Mouse (Mus musculus): ENCODE measurements at regions not wholly inside any gene's neighbourhood (a gene's known extent, or its start where the extent isn't known, plus 50 kb on each side); places are given as distances from the start of the nearest gene placed in this dataset.

- intact Hi-C loops (cut with DNase I): loop anchor here (5.0 kb wide), 1 partner anchor 449 kb away; no protein-coding TSS in a partner anchor
Measured at GRCm38 (mm10) chr3:35688111-35688510, 65.8 kb upstream of the Atp11b start.

GRCm38 (mm10) chr3:35688781-35689180, 65.1 kb upstream of the Atp11b start:
- intact Hi-C loops (cut with DNase I): loop anchor here (5.0 kb wide), 1 partner anchor 449 kb away; no protein-coding TSS in a partner anchor

- intact Hi-C loops (cut with DNase I): loop anchor here (5.0 to 10.0 kb wide), 3 partner anchors 132 to 364 kb away; no protein-coding TSS in a partner anchor
Measured at GRCm38 (mm10) chr3:35693039-35693438, 60.9 kb upstream of the Atp11b start.

GRCm38 (mm10) chr3:35693551-35693950, 60.4 kb upstream of the Atp11b start:
- intact Hi-C loops (cut with DNase I): loop anchor here (5.0 to 10.0 kb wide), 3 partner anchors 131 to 364 kb away; no protein-coding TSS in a partner anchor

GRCm38 (mm10) chr3:35694241-35694640, 59.7 kb upstream of the Atp11b start:
- intact Hi-C loops (cut with DNase I): loop anchor here (5.0 to 10.0 kb wide), 3 partner anchors 131 to 363 kb away; no protein-coding TSS in a partner anchor

GRCm38 (mm10) chr3:35695859-35696258, 58.0 kb upstream of the Atp11b start:
- intact Hi-C loops (cut with DNase I): loop anchor here (10.0 kb wide), 2 partner anchors 129 to 279 kb away; no protein-coding TSS in a partner anchor

GRCm38 (mm10) chr3:35699266-35699665, 54.6 kb upstream of the Atp11b start:
- intact Hi-C loops (cut with DNase I): loop anchor here (10.0 kb wide), 2 partner anchors 126 to 276 kb away; no protein-coding TSS in a partner anchor

- intact Hi-C loops (cut with DNase I): loop anchor here (10.0 kb wide), 2 partner anchors 125 to 275 kb away; no protein-coding TSS in a partner anchor
Measured at GRCm38 (mm10) chr3:35699979-35700378, 53.9 kb upstream of the Atp11b start.

GRCm38 (mm10) chr3:35703528-35704327, 50.2 kb upstream of the Atp11b start:
- intact Hi-C loops (cut with DNase I): no loop called here

Measured in adrenal gland (tissue).